Mouse (Mus musculus): Measurements from ENCODE around the gene Ccdc42. TPM values are rescaled to one million over a fixed set of nuclear protein-coding genes. Genes with fewer than 3 reads are reported as not detected.
A peak's percentile ranks its signal among the peaks of the same experiment; 100 is the strongest.

Gene Ccdc42
- polyA plus RNA-seq, 1 experiment from 2014 or later: 0.49 TPM

- peak; percentile 94 for ATAC-seq (ENCODE audit: insufficient read depth, low FRiP score)
- peak overlapping the region; percentile 18 for H3K4me3 ChIP-seq (replicated peaks; ENCODE audit: low read length)
- 3% methylated on average over 14 of the region's 14 CpGs for WGBS
These were observed 36.5 kb downstream of the Ccdc42 start for GRCm38 (mm10) chr11:68623225-68623870.

GRCm38 (mm10) chr11:68623871-68624258 lies 37.0 kb downstream of the Ccdc42 start:
- WGBS: 6% methylated on average over 5 of the region's 5 CpGs
- peaks cover 15% of the 10 kb centered on the region for H3K4me1 ChIP-seq (ENCODE audit: control insufficient read depth, insufficient read depth, low read length)
- no peaks in the 10 kb centered on the region for H3K36me3 ChIP-seq (ENCODE audit: control insufficient read depth, insufficient read depth, low read length)
- H3K9ac ChIP-seq (ENCODE audit: low read length): peak overlapping the region; percentile 39
- ATAC-seq (ENCODE audit: insufficient read depth, low FRiP score): peak; percentile 41; the same call in 1 of the 2 replicates
- H3K4me3 ChIP-seq (replicated peaks; ENCODE audit: low read length): peak overlapping the region; percentile 18
- no peaks in the 10 kb centered on the region for H3K27me3 ChIP-seq (ENCODE audit: control insufficient read depth, insufficient read depth, low read length)
- H3K9me3 ChIP-seq (replicated peaks; ENCODE audit: control insufficient read depth, low read length): no peaks in the 10 kb centered on the region
- H3K4me2 ChIP-seq (ENCODE audit: low read depth, low read length): peak overlapping the region; percentile 41
- H3K27ac ChIP-seq (ENCODE audit: low read length): peak overlapping the region; percentile 82

More at GRCm38 (mm10) chr11:68623225-68623870, 36.5 kb downstream of the Ccdc42 start:
- H3K9ac ChIP-seq (ENCODE audit: low read length): peak overlapping the region; percentile 39
- H3K27me3 ChIP-seq (ENCODE audit: control insufficient read depth, insufficient read depth, low read length): no peaks in the 10 kb centered on the region
- H3K9me3 ChIP-seq (replicated peaks; ENCODE audit: control insufficient read depth, low read length): no peaks in the 10 kb centered on the region
- peaks cover 15% of the 10 kb centered on the region for H3K4me1 ChIP-seq (ENCODE audit: control insufficient read depth, insufficient read depth, low read length)
- H3K27ac ChIP-seq (ENCODE audit: low read length): peak overlapping the region; percentile 83
- H3K36me3 ChIP-seq (ENCODE audit: control insufficient read depth, insufficient read depth, low read length): no peaks in the 10 kb centered on the region
- H3K4me2 ChIP-seq (ENCODE audit: low read depth, low read length): peak overlapping the region; percentile 41

GRCm38 (mm10) chr11:68631611-68632316 lies 44.9 kb downstream of the Ccdc42 start:
- ATAC-seq (ENCODE audit: insufficient read depth, low FRiP score): no peak
- Histone ChIP-seq H3K4me1 (ENCODE audit: control insufficient read depth, insufficient read depth, low read length) (no peaks in the 10 kb centered on the region), H3K9me3 (replicated peaks; ENCODE audit: control insufficient read depth, low read length) (no peaks in the 10 kb centered on the region), H3K9ac (ENCODE audit: low read length) (no peak overlapping the region), H3K27ac (ENCODE audit: low read length) (no peak overlapping the region), H3K27me3 (ENCODE audit: control insufficient read depth, insufficient read depth, low read length) (no peaks in the 10 kb centered on the region), H3K4me3 (replicated peaks; ENCODE audit: low read length) (no peak overlapping the region), H3K36me3 (ENCODE audit: control insufficient read depth, insufficient read depth, low read length) (no peaks in the 10 kb centered on the region), H3K4me2 (ENCODE audit: low read depth, low read length) (no peak overlapping the region)
- WGBS: 67% methylated on average over 17 of the region's 17 CpGs

GRCm38 (mm10) chr11:68637861-68638615 lies 51.2 kb downstream of the Ccdc42 start:
- H3K4me2 ChIP-seq (ENCODE audit: low read depth, low read length): peak overlapping the region; percentile 24
- H3K27me3 ChIP-seq (ENCODE audit: control insufficient read depth, insufficient read depth, low read length): no peaks in the 10 kb centered on the region
- H3K4me3 ChIP-seq (replicated peaks; ENCODE audit: low read length): no peak overlapping the region
- no peaks in the 10 kb centered on the region for H3K36me3 ChIP-seq (ENCODE audit: control insufficient read depth, insufficient read depth, low read length)
- peak overlapping the region; percentile 43 for H3K9ac ChIP-seq (ENCODE audit: low read length)
- peak overlapping the region; percentile 86 for H3K27ac ChIP-seq (ENCODE audit: low read length)
- ATAC-seq (ENCODE audit: insufficient read depth, low FRiP score): peak; percentile 87; the same call in 1 of the 2 replicates
- 23% methylated on average over 10 of the region's 10 CpGs for WGBS
- H3K9me3 ChIP-seq (replicated peaks; ENCODE audit: control insufficient read depth, low read length): no peaks in the 10 kb centered on the region
- peaks cover 12% of the 10 kb centered on the region for H3K4me1 ChIP-seq (ENCODE audit: control insufficient read depth, insufficient read depth, low read length)

- ATAC-seq (ENCODE audit: insufficient read depth, low FRiP score): no peak
- Histone ChIP-seq H3K9me3 (replicated peaks; ENCODE audit: control insufficient read depth, low read length) (no peaks in the 10 kb centered on the region), H3K36me3 (ENCODE audit: control insufficient read depth, insufficient read depth, low read length) (no peaks in the 10 kb centered on the region), H3K27ac (ENCODE audit: low read length) (no peak overlapping the region), H3K9ac (ENCODE audit: low read length) (no peak overlapping the region), H3K4me1 (ENCODE audit: control insufficient read depth, insufficient read depth, low read length) (peaks cover 12% of the 10 kb centered on the region), H3K4me3 (replicated peaks; ENCODE audit: low read length) (no peak overlapping the region), H3K4me2 (ENCODE audit: low read depth, low read length) (no peak overlapping the region), H3K27me3 (ENCODE audit: control insufficient read depth, insufficient read depth, low read length) (no peaks in the 10 kb centered on the region)
- WGBS: 77% methylated on average over 5 of the region's 5 CpGs
These were observed 54.5 kb downstream of the Ccdc42 start for GRCm38 (mm10) chr11:68641361-68641760.

GRCm38 (mm10) chr11:68644781-68645180 lies 58.0 kb downstream of the Ccdc42 start:
- WGBS: 61% methylated on average over 6 of the region's 6 CpGs
- H3K27ac ChIP-seq (ENCODE audit: low read length): no peak overlapping the region

More at GRCm38 (mm10) chr11:68644781-68645180, 58.0 kb downstream of the Ccdc42 start:
- Histone ChIP-seq H3K36me3 (ENCODE audit: control insufficient read depth, insufficient read depth, low read length) (no peaks in the 10 kb centered on the region), H3K9ac (ENCODE audit: low read length) (no peak overlapping the region), H3K27me3 (ENCODE audit: control insufficient read depth, insufficient read depth, low read length) (no peaks in the 10 kb centered on the region), H3K4me2 (ENCODE audit: low read depth, low read length) (no peak overlapping the region), H3K9me3 (replicated peaks; ENCODE audit: control insufficient read depth, low read length) (no peaks in the 10 kb centered on the region), H3K4me3 (replicated peaks; ENCODE audit: low read length) (no peak overlapping the region), H3K4me1 (ENCODE audit: control insufficient read depth, insufficient read depth, low read length) (no peaks in the 10 kb centered on the region)
- ATAC-seq (ENCODE audit: insufficient read depth, low FRiP score): no peak

Other genes with a start within 250 kb of the Ccdc42 start
- 11.3 and 13.5 TPM in 2 replicates for gene Ntn1, start 186.2 kb upstream of the Ccdc42 start, polyA plus RNA-seq (2015; fragmentation: Nextera tagmentation; extraction: Ambion mirVana)
- 0.65 and 0.79 TPM in 2 replicates for gene Pik3r5, start 154.9 kb upstream of the Ccdc42 start, polyA plus RNA-seq (2015; fragmentation: Nextera tagmentation; extraction: Ambion mirVana)
- 3.2 and 3.8 TPM in 2 replicates for gene Pik3r6, start 84.0 kb upstream of the Ccdc42 start, polyA plus RNA-seq (2015; fragmentation: Nextera tagmentation; extraction: Ambion mirVana)
- 2.0 and 2.8 TPM in 2 replicates for gene Mfsd6l, start 30.8 kb upstream of the Ccdc42 start, polyA plus RNA-seq (2015; fragmentation: Nextera tagmentation; extraction: Ambion mirVana)
- 81.9 and 89.9 TPM in 2 replicates for gene Myh10, start 104.5 kb downstream of the Ccdc42 start, polyA plus RNA-seq (2015; fragmentation: Nextera tagmentation; extraction: Ambion mirVana)